Mouse (Mus musculus) liver, embryonic 14.5 days (tissue): ENCODE results near the gene Shc2.

Experiments
- CTCF ChIP-seq: IDR thresholded peaks from 2 replicates; pipeline ENCODE4 v1.5.1; 2016; ENCODE audit warnings: antibody characterized with exemption, low read depth, control low read depth
- EP300 ChIP-seq: IDR thresholded peaks from 2 replicates; pipeline ENCODE4 v1.6.1; 2016; ENCODE audit warnings: antibody characterized with exemption, low read depth

- TF ChIP-seq CTCF = no peak
- no peak for TF ChIP-seq EP300
Measured at GRCm38 (mm10) chr10:79579781-79580180, 57.9 kb downstream of the Shc2 start.
